Mouse (Mus musculus) NIH3T3 (cell line): ENCODE measurements at regions not wholly inside any gene's neighbourhood (a gene's known extent, or its start where the extent isn't known, plus 50 kb on each side); places are given as distances from the start of the nearest gene placed in this dataset.

Source experiments
- DNase-seq: peaks from one replicate; pipeline ENCODE4 v3.0.0-alpha.2; 2012; ENCODE audit warnings: low read depth

GRCm38 (mm10) chr9:49948546-49948945 lies 149.8 kb upstream of the Ncam1 start:
- no peak for DNase-seq

GRCm38 (mm10) chr9:49946857-49947256 lies 148.1 kb upstream of the Ncam1 start:
- no peak for DNase-seq

GRCm38 (mm10) chr9:49935555-49936376 lies 137.0 kb upstream of the Ncam1 start:
- no peak for DNase-seq

- peak; percentile 20 for DNase-seq
These were observed 129.4 kb upstream of the Ncam1 start for GRCm38 (mm10) chr9:49928041-49928656.

- peak; percentile 82 for DNase-seq
These were observed 128.6 kb upstream of the Ncam1 start for GRCm38 (mm10) chr9:49927281-49927680.

- DNase-seq = no peak
These were observed 127.1 kb upstream of the Ncam1 start for GRCm38 (mm10) chr9:49925796-49926195.

GRCm38 (mm10) chr9:49923981-49924501 lies 125.3 kb upstream of the Ncam1 start:
- DNase-seq = peak; percentile 61

- no peak for DNase-seq
These were observed 124.0 kb upstream of the Ncam1 start for GRCm38 (mm10) chr9:49922770-49923169.

GRCm38 (mm10) chr9:49922162-49922561 lies 123.4 kb upstream of the Ncam1 start:
- peak; percentile 2 for DNase-seq

- no peak for DNase-seq
These were observed 122.6 kb upstream of the Ncam1 start for GRCm38 (mm10) chr9:49921306-49921705.

- no peak for DNase-seq
These were observed 116.5 kb upstream of the Ncam1 start for GRCm38 (mm10) chr9:49915046-49915719.

GRCm38 (mm10) chr9:49913677-49914076 lies 115.0 kb upstream of the Ncam1 start:
- no peak for DNase-seq

GRCm38 (mm10) chr9:49912306-49912705 lies 113.6 kb upstream of the Ncam1 start:
- DNase-seq = no peak

GRCm38 (mm10) chr9:49906306-49906705 lies 107.6 kb upstream of the Ncam1 start:
- DNase-seq = peak; percentile 34

GRCm38 (mm10) chr9:49905703-49906102 lies 107.0 kb upstream of the Ncam1 start:
- DNase-seq = no peak

- DNase-seq = peak; percentile 48
These were observed 100.2 kb upstream of the Ncam1 start for GRCm38 (mm10) chr9:49898947-49899346.

GRCm38 (mm10) chr9:49884516-49885343 lies 86.0 kb upstream of the Ncam1 start:
- no peak for DNase-seq

GRCm38 (mm10) chr9:49879361-49880128 lies 80.8 kb upstream of the Ncam1 start:
- no peak for DNase-seq

GRCm38 (mm10) chr9:49874881-49875280 lies 76.2 kb upstream of the Ncam1 start:
- peak; percentile 46 for DNase-seq

GRCm38 (mm10) chr9:49873550-49873949 lies 74.8 kb upstream of the Ncam1 start:
- no peak for DNase-seq

GRCm38 (mm10) chr9:49851522-49851921 lies 52.8 kb upstream of the Ncam1 start:
- DNase-seq = no peak
